Mouse (Mus musculus) MEL (cell line): Measurements from ENCODE around the gene Aptx. TPM values are rescaled to one million over a fixed set of nuclear protein-coding genes. Genes with fewer than 3 reads are reported as not detected.

Experiments
- DNase-seq: peaks from one replicate; pipeline ENCODE4 v3.0.0; 2011; ENCODE audit warnings: low read depth, low spot score
- H3K27ac ChIP-seq: 2 replicates; pipeline ENCODE4 v1.5.1; 2012; ENCODE audit warnings: low read depth, mild to moderate bottlenecking, control low read depth, low read length, moderate library complexity; ENCODE audit not compliant: control insufficient read depth
- H3K27me3 ChIP-seq, 2 experiments: fragments of 150-350 bp in 1 of 2; sonication (generic) in 1 of 2; 2 replicates each; pipeline ENCODE4 v1.6.1; 2012; ENCODE audit warnings: low read length in 2 of 2, mild to moderate bottlenecking in 2 of 2, improper control_type of control experiment in 1 of 2, moderate library complexity in 1 of 2; ENCODE audit not compliant: insufficient read depth in 2 of 2, control insufficient read depth in 1 of 2
- H3K36me3 ChIP-seq, 2 experiments: 2 replicates each; pipeline ENCODE4 v1.6.1; 2012 to 2014; ENCODE audit warnings: low read length in 2 of 2, improper control_type of control experiment in 1 of 2, inconsistent platforms in 1 of 2, mild to moderate bottlenecking in 1 of 2; ENCODE audit not compliant: insufficient read depth in 2 of 2, control insufficient read depth in 1 of 2
- H3K4me1 ChIP-seq, 2 experiments: fragments of 150-350 bp in 1 of 2; sonication (generic) in 1 of 2; 2 replicates each; pipeline ENCODE4 v1.6.1; 2012; ENCODE audit warnings: low read length in 2 of 2, improper control_type of control experiment in 1 of 2, mild to moderate bottlenecking in 1 of 2; ENCODE audit not compliant: insufficient read depth in 2 of 2, control insufficient read depth in 1 of 2
- H3K4me3 ChIP-seq, 2 experiments: fragments of 150-350 bp in 1 of 2; sonication (generic) in 1 of 2; 2 replicates each; pipeline ENCODE4 v1.5.1; 2012; ENCODE audit warnings: low read depth in 2 of 2, low read length in 2 of 2, mild to moderate bottlenecking in 2 of 2, moderate library complexity in 2 of 2, control low read depth in 1 of 2, improper control_type of control experiment in 1 of 2; ENCODE audit not compliant: control insufficient read depth in 1 of 2, insufficient read depth in 1 of 2
- H3K79me2 ChIP-seq: 2 replicates; pipeline ENCODE4 v1.6.1; 2012; ENCODE audit warnings: mild to moderate bottlenecking, low read length, moderate library complexity; ENCODE audit not compliant: control insufficient read depth, poor library complexity, insufficient read depth
- H3K9ac ChIP-seq: 2 replicates; pipeline ENCODE4 v1.6.1; 2012; ENCODE audit warnings: low read depth, mild to moderate bottlenecking, control low read depth, low read length, moderate library complexity; ENCODE audit not compliant: control insufficient read depth, poor library complexity, severe bottlenecking
- H3K9me3 ChIP-seq: fragments of 150-350 bp; sonication (generic); replicated peaks from 2 replicates; pipeline ENCODE4 v1.6.1; 2012; ENCODE audit warnings: mild to moderate bottlenecking, low read length, improper control_type of control experiment, moderate library complexity; ENCODE audit not compliant: insufficient read depth
- CTCF ChIP-seq, 3 experiments: IDR thresholded peaks in 2 of 3; conservative IDR thresholded peaks in 1 of 3; 2 replicates each; pipeline ENCODE4 v1.5.1; 2011 to 2012; ENCODE audit warnings: low read length in 3 of 3, low read depth in 2 of 3, mild to moderate bottlenecking in 2 of 3, improper control_type of control experiment in 1 of 3, inconsistent platforms in 1 of 3, mixed read lengths in 1 of 3, moderate library complexity in 1 of 3; ENCODE audit not compliant: control insufficient read depth in 1 of 3, insufficient read depth in 1 of 3, poor library complexity in 1 of 3, severe bottlenecking in 1 of 3
- ETS1 ChIP-seq: IDR thresholded peaks from 2 replicates; pipeline ENCODE4 v1.6.1; 2012; ENCODE audit warnings: low read depth, mild to moderate bottlenecking, inconsistent platforms, low read length, improper control_type of control experiment, moderate library complexity
- RAD21 ChIP-seq: IDR thresholded peaks from 2 replicates; pipeline ENCODE4 v1.6.1; 2011; ENCODE audit warnings: mild to moderate bottlenecking, low read depth, low read length, improper control_type of control experiment
- SMC3 ChIP-seq: IDR thresholded peaks from 2 replicates; pipeline ENCODE4 v1.6.1; 2011; ENCODE audit warnings: low read depth, low read length, improper control_type of control experiment
- TBP ChIP-seq: IDR thresholded peaks from 2 replicates; pipeline ENCODE4 v1.8.0; 2011; ENCODE audit warnings: low read depth, low read length, improper control_type of control experiment
- TCF12 ChIP-seq: IDR thresholded peaks from 2 replicates; pipeline ENCODE4 v1.6.1; 2014; ENCODE audit warnings: low read depth, mild to moderate bottlenecking, inconsistent platforms, low read length, improper control_type of control experiment, moderate library complexity
- ZC3H11A ChIP-seq: IDR thresholded peaks from 2 replicates; pipeline ENCODE4 v1.6.1; 2012; ENCODE audit warnings: low read depth, mild to moderate bottlenecking, inconsistent platforms, low read length, improper control_type of control experiment
- ZMIZ1 ChIP-seq: IDR thresholded peaks from 2 replicates; pipeline ENCODE4 v1.6.1; 2012; ENCODE audit warnings: low read depth, mild to moderate bottlenecking, inconsistent platforms, low read length, improper control_type of control experiment, moderate library complexity
- polyA plus RNA-seq, 2 experiments: library from polyadenylated mRNA; stranded (reverse) in 1 of 2; unstranded in 1 of 2; fragments of >175 nt in 1 of 2; fragments of >200 nt in 1 of 2; gene quantifications; 2 replicates each; pipeline versions ENCODE4 v1.2.1 to v1.2.4; 2012; ENCODE audit warnings: low replicate concordance in 2 of 2, low read depth in 1 of 2; ENCODE audit not compliant: insufficient read length in 2 of 2, insufficient read depth in 1 of 2, missing spikeins in 1 of 2
- total RNA-seq: library from RNA; depleted of rRNA; stranded (reverse); fragments of 300-350 nt; gene quantifications from 2 replicates; pipeline ENCODE4 v1.2.3, GENCODE M21; 2012; rRNA removed

Gene Aptx
- total and polyA plus RNA-seq, 3 experiments: 18.8 to 19.8 TPM; not detected in 1

GRCm38 (mm10) chr4:40640991-40641390 is 62.0 kb downstream of the Aptx start:
- Histone ChIP-seq H3K27ac (no peak overlapping the region), H3K79me2 (no peaks in the 10 kb centered on the region), H3K4me3 (no peak overlapping the region), H3K36me3 (no peaks in the 10 kb centered on the region), H3K9me3 (no peaks in the 10 kb centered on the region)
- peak; percentile 67 for TF ChIP-seq RAD21
- no peak for TF ChIP-seq ZMIZ1
- TF ChIP-seq ETS1: no peak
- peak; percentile 48 to 64 (median 60) for TF ChIP-seq CTCF (IDR thresholded peaks at IDR 0.05 in 2 of 3, conservative IDR thresholded peaks at IDR 0.05 in 1 of 3; ENCODE audit: control insufficient read depth in 1 of 3, insufficient read depth in 1 of 3, low read depth in 2 of 3, low read length in 3 of 3, poor library complexity in 1 of 3, severe bottlenecking in 1 of 3)
- TF ChIP-seq ZC3H11A: peak; percentile 48
- peak; percentile 63 for TF ChIP-seq SMC3
- TF ChIP-seq TBP: no peak
- no peak for TF ChIP-seq TCF12
- TF ChIP-seq, all 39 proteins: peak for 4
- H3K9ac ChIP-seq: no peak overlapping the region
- no peaks in the 10 kb centered on the region for H3K4me1 ChIP-seq
- H3K27me3 ChIP-seq: no peaks in the 10 kb centered on the region; a peak in 1 of 4 replicates
- peak; percentile 34 for DNase-seq

Other genes starting within 250 kb of the Aptx start
- gene Tmem215, start 231.0 kb downstream of the Aptx start, total RNA-seq: not detected in 2 replicates
- gene Tmem215, start 231.0 kb downstream of the Aptx start, polyA plus RNA-seq: not detected
- gene Dnaja1, start 19.0 kb upstream of the Aptx start, total RNA-seq: 108 and 115 TPM in 2 replicates
- gene Dnaja1, start 19.0 kb upstream of the Aptx start, polyA plus RNA-seq: 100 to 1,000 TPM; 355 to 482 TPM
- 124 TPM in 2 replicates for gene Smu1, start 54.7 kb upstream of the Aptx start, total RNA-seq
- 100 to 1,000 TPM in 1 of 2 experiments, not detected in 1; 111 TPM for gene Smu1, start 54.7 kb upstream of the Aptx start, polyA plus RNA-seq
- gene B4galt1, start 150.8 kb upstream of the Aptx start, total RNA-seq: 10.8 TPM in 2 replicates
- gene B4galt1, start 150.8 kb upstream of the Aptx start, polyA plus RNA-seq: 10 to 100 TPM in 1 of 2 experiments, not detected in 1; 22.5 TPM
- 1.4 TPM in 1 of 2 replicates, not detected in the other for gene Spink4, start 216.9 kb upstream of the Aptx start, total RNA-seq
- gene Spink4, start 216.9 kb upstream of the Aptx start, polyA plus RNA-seq: under 1 TPM in 1 of 2 experiments, not detected in 1; 0.19 TPM
- 175 and 194 TPM in 2 replicates for gene Bag1, start 245.1 kb upstream of the Aptx start, total RNA-seq
- 100 to 1,000 TPM in 1 of 2 experiments, not detected in 1; 235 TPM for gene Bag1, start 245.1 kb upstream of the Aptx start, polyA plus RNA-seq
- 38.5 and 39.1 TPM in 2 replicates for gene Chmp5, start 245.2 kb upstream of the Aptx start, total RNA-seq
- 10 to 100 TPM in 1 of 2 experiments, not detected in 1; 34.7 TPM for gene Chmp5, start 245.2 kb upstream of the Aptx start, polyA plus RNA-seq